9 mouse cellular contexts compared by ENCODE assay signal in the genomic region with DNA sequence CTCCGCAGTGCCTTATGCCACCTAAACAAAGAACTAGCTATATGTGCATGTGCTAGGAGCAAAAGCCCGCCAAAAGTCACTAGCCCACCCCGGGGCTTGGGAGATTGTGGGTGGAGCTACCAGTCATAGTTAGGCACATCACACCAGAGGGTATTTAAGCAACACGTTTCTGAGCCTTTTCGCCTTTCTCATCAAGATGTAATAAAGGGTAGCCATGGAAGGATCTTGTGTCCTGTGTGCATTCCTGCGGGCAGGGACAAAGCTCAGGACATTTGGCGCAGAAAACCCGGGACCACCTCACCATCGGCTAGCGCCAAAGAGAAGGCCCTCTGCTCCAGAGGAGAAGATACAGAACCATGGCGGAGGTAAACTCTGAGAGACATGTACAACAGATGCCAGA. TPM values are rescaled to one million over a fixed set of nuclear protein-coding genes. Genes with fewer than 3 reads are reported as not detected.
DNase-seq lines count a peak whose midpoint lies in the region; ATAC-seq and TF ChIP-seq lines count a peak whose summit lies in the region.
"Had no signal": no experiment of that assay in that cellular context is flagged by ENCODE, and none has a peak within 500 bp of the region (broad histone marks: within the 10 kb centered on the region; RNA-seq: fewer than 3 reads in every experiment).

No protein-coding gene starts in this region.

- H3K27ac ChIP-seq in heart, embryonic 11.5 days (ENCODE audit: low read depth, low read length) = no peak overlapping the region
- no peak overlapping the region for H3K27ac ChIP-seq in forebrain, embryonic 15.5 days (replicated peaks)
- no peak overlapping the region for H3K27ac ChIP-seq in liver, embryonic 15.5 days (replicated peaks)
- no peak overlapping the region for H3K27ac ChIP-seq in kidney, adult 2 months (ENCODE audit: insufficient read depth, low read depth, low read length)

- 18% methylated on average over 11 of the region's 11 CpGs for WGBS in heart, embryonic 11.5 days (ENCODE audit: insufficient replicate concordance)
- WGBS in forebrain, embryonic 15.5 days = 17% methylated on average over 11 of the region's 11 CpGs
- WGBS in liver, embryonic 15.5 days (ENCODE audit: insufficient replicate concordance) = 11% methylated on average over 11 of the region's 11 CpGs
- WGBS in kidney, adult 2 months = 15% methylated on average over 11 of the region's 11 CpGs

- peak overlapping the region; percentile 81 for H3K9ac ChIP-seq in heart, embryonic 11.5 days (ENCODE audit: low read depth, low read length)
- peak overlapping the region; percentile 64 for H3K9ac ChIP-seq in forebrain, embryonic 15.5 days (replicated peaks)
- H3K9ac ChIP-seq in liver, embryonic 15.5 days = peak overlapping the region; percentile 43; the same call in 1 of the 2 replicates

- no peaks in the 10 kb centered on the region for H3K36me3 ChIP-seq in heart, embryonic 11.5 days (ENCODE audit: control insufficient read depth, insufficient read depth, low read length)
- H3K36me3 ChIP-seq in forebrain, embryonic 15.5 days = no peaks in the 10 kb centered on the region
- no peaks in the 10 kb centered on the region for H3K36me3 ChIP-seq in liver, embryonic 15.5 days (replicated peaks)
- no peaks in the 10 kb centered on the region for H3K36me3 ChIP-seq in kidney, adult 2 months (ENCODE audit: control insufficient read depth, insufficient read depth, low read length)

- H3K9me3 ChIP-seq in heart, embryonic 11.5 days (replicated peaks; ENCODE audit: control insufficient read depth, low read length) = no peaks in the 10 kb centered on the region
- H3K9me3 ChIP-seq in forebrain, embryonic 15.5 days = no peaks in the 10 kb centered on the region
- no peaks in the 10 kb centered on the region for H3K9me3 ChIP-seq in liver, embryonic 15.5 days (replicated peaks)

- TF ChIP-seq CTCF in kidney, adult 2 months (conservative IDR thresholded peaks at IDR 0.05; ENCODE audit: insufficient read depth, insufficient read length, low read depth, low read length) = no peak

- no peak for ATAC-seq in heart, embryonic 11.5 days (replicated peaks; ENCODE audit: insufficient number of reproducible peaks, low FRiP score, low TSS enrichment)
- ATAC-seq in forebrain, embryonic 15.5 days (replicated peaks) = no peak
- no peak for ATAC-seq in liver, embryonic 15.5 days (ENCODE audit: insufficient read depth)

- H3K4me2 ChIP-seq in heart, embryonic 11.5 days = peak overlapping the region; percentile 83
- H3K4me2 ChIP-seq in forebrain, embryonic 15.5 days (replicated peaks) = peak overlapping the region; percentile 83
- H3K4me2 ChIP-seq in liver, embryonic 15.5 days = peak overlapping the region; percentile 92

- peak overlapping the region; percentile 76 for H3K4me3 ChIP-seq in heart, embryonic 11.5 days (ENCODE audit: low read depth, low read length)
- peak overlapping the region; percentile 93 for H3K4me3 ChIP-seq in forebrain, embryonic 15.5 days
- peak overlapping the region; percentile 66 for H3K4me3 ChIP-seq in liver, embryonic 15.5 days (replicated peaks)
- no peak overlapping the region for H3K4me3 ChIP-seq in kidney, adult 2 months (ENCODE audit: insufficient read depth, low read depth, low read length)

- H3K27me3 ChIP-seq in heart, embryonic 11.5 days (ENCODE audit: control insufficient read depth, insufficient read depth, low read length) = no peaks in the 10 kb centered on the region
- no peaks in the 10 kb centered on the region for H3K27me3 ChIP-seq in forebrain, embryonic 15.5 days
- H3K27me3 ChIP-seq in liver, embryonic 15.5 days = no peaks in the 10 kb centered on the region
- H3K27me3 ChIP-seq in kidney, adult 2 months (replicated peaks; ENCODE audit: control insufficient read depth, insufficient read depth, low read length) = no peaks in the 10 kb centered on the region

- no peak for TF ChIP-seq POLR2A in kidney, adult 2 months (IDR thresholded peaks at IDR 0.05; ENCODE audit: low read depth, low read length)

- no peaks in the 10 kb centered on the region; the same call in 1 of the 2 replicates for H3K4me1 ChIP-seq in heart, embryonic 11.5 days (ENCODE audit: control insufficient read depth, insufficient read depth, low read length)
- H3K4me1 ChIP-seq in forebrain, embryonic 15.5 days = peaks cover 5% of the 10 kb centered on the region; the same call in 1 of the 2 replicates
- peaks cover 6% of the 10 kb centered on the region for H3K4me1 ChIP-seq in liver, embryonic 15.5 days (replicated peaks)
- no peaks in the 10 kb centered on the region for H3K4me1 ChIP-seq in kidney, adult 2 months (ENCODE audit: control insufficient read depth, insufficient read depth, low read length)

- DNase-seq in heart, adult 11 months = no peak
- DNase-seq in Muller cell, postnatal 12 days (ENCODE audit: inconsistent ontology term) = peak; percentile 2
- DNase-seq in yolk sac, embryonic 10.5 days (ENCODE audit: low spot score) = peak; percentile 8
- no peak for DNase-seq in left cerebral cortex, adult 8-10 months (ENCODE audit: low spot score in 2 of 2)
- DNase-seq in kidney, adult 2 months = no peak

RNA-seq across cellular contexts. Expression of a gene that starts 21.0 kb away (rescaled TPM):
- not detected in 2 replicates for polyA plus RNA-seq in heart, embryonic 11.5 days (2014; fragmentation: Nextera tagmentation; extraction: Ambion mirVana)
- polyA plus RNA-seq in forebrain, embryonic 15.5 days (2015; fragmentation: Nextera tagmentation; extraction: Ambion mirVana) = not detected in 2 replicates
- not detected in 2 replicates for polyA plus RNA-seq in liver, embryonic 15.5 days (2015; fragmentation: Nextera tagmentation; extraction: Ambion mirVana)
- not detected for total RNA-seq in left cerebral cortex, adult 8-10 months (2022)
- polyA plus RNA-seq in kidney, adult 2 months (2012; rRNA removed) = not detected in 2 replicates
- total RNA-seq: hematopoietic stem cell, adult 5-6 weeks had no signal

RNA-seq across cellular contexts. Expression of a gene that starts 29.6 kb away (rescaled TPM):
- polyA plus RNA-seq in heart, embryonic 11.5 days (2014; fragmentation: Nextera tagmentation; extraction: Ambion mirVana) = not detected in 2 replicates
- polyA plus RNA-seq in forebrain, embryonic 15.5 days (2015; fragmentation: Nextera tagmentation; extraction: Ambion mirVana) = not detected in 2 replicates
- not detected in 2 replicates for polyA plus RNA-seq in liver, embryonic 15.5 days (2015; fragmentation: Nextera tagmentation; extraction: Ambion mirVana)
- not detected for total RNA-seq in left cerebral cortex, adult 8-10 months (2022)
- polyA plus RNA-seq in kidney, adult 2 months (2012; rRNA removed) = not detected in 2 replicates
- total RNA-seq: hematopoietic stem cell, adult 5-6 weeks had no signal

Comparison
In these comparisons a context has a peak if more than half of its experiments do, and no peak if none do; other contexts are left out.
1. DNase-seq: peak in Muller cell, postnatal 12 days (single experiment) and yolk sac, embryonic 10.5 days (single experiment); none in heart, adult 11 months (single experiment), left cerebral cortex, adult 8-10 months (0 of 2) and kidney, adult 2 months (single experiment).
2. Peak in every context shown above with its lines, with median percentiles within 50 percentile points of each other: H3K4me2 ChIP-seq and H3K9ac ChIP-seq.